Mouse (Mus musculus): ENCODE measurements around the gene Cox20.
A peak's percentile ranks its signal among the peaks of the same experiment; 100 is the strongest.
"Not testable (repeated sequence)": the region's sequence is repeated elsewhere in the genome, so short reads cannot be mapped to it uniquely, and the experiment has no call there.

Gene Cox20

GRCm38 (mm10) chr1:178318389-178319184, at the start of gene Cox20:
Cox20 (plus strand) TSS chr1:178319130.
- DNase-seq: peak; percentile 98

GRCm38 (mm10) chr1:178270635-178271034, 48.3 kb upstream of the Cox20 start:
- DNase-seq: no peak

DNA sequence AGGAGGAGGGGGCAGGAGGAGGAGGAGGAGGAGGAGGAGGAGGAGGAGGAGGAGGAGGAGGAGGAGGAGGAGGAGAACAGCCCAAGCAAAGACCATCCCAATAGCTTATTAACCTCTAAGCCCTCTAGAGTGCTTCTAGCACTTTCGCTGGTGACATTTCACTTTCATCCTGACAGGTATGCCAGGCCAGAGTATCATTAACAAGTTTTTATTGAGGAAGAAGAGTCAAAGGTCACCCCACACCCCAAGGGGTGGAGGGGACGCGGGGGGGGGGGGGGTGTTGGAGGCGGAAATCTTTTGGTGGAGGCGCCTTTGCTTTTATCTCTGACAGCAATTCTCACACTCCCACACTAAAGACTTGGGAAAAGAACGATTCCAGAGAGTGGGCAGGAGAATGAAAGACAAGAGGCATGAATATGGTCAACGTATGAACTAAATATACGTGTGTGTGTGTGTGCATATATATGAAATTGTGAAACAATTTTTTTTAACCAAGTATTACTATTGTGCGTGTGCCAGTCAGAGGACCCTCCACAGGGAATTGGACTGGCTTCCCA, 43.7 kb upstream of the Cox20 start:
- no peak for DNase-seq

DNA sequence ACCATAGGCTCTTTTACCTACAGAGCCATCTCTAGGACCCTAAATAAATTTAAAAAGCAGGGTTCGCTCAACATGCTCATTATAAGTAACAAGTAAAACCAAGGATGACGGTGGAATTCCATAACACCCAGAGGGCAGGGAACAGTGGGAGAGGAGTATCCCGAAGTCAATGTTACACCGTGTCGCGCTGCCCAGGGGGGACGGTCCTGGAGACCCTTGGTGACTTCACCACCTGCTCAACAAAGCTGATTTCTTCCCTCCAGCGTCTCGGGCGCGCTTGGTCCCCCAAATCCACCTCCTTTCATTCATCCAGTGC, 43.2 kb upstream of the Cox20 start:
- no peak for DNase-seq

DNA sequence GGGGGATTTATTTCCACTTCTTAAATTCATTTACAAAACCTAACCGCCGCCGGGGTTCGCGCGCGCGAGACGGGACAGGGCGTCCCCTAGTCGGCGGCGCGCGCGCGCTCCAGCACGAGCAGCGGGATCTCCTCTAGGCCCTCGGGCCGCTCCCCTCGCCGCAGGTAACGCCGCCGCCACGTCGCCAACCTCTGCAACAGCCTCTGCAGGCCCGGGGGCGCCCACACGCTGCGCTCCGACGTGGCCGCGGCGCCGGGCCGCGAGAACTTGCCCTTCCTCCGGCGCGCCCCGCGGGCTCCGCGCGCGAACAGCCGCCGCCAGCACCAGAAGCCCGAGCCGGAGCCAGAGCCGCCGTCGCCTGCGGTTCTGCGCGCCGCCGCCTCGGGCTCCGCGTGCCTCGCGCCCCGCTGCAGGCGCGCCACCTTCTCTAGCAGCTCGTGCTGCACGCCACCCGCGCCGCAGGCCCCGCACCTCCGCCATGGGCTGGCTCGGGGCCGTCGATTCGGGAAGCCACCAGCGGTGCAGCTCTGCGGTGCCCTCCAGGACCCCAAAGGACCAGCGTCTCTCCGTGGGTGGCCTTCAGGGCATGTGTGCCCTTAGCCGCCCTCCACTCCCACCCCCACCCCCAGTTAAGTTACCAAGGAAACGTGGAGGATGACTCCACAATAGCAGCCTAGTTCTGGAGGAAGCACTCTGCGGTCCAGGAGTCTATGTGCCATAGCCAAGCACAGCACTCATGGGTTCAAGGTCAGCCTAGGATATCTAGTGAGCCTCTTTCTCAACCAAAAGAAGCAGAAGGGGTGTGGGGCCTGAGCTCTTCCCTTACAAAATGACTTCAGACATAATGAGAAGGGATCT, 42.6 kb upstream of the Cox20 start:
- DNase-seq: peak; percentile 68

GRCm38 (mm10) chr1:178283314-178283713, 35.6 kb upstream of the Cox20 start:
- DNase-seq: not testable (repeated sequence)

- DNase-seq: no peak
Measured at GRCm38 (mm10) chr1:178283946-178284720, 34.8 kb upstream of the Cox20 start.

- no peak for DNase-seq
Measured at GRCm38 (mm10) chr1:178287601-178288176, 31.2 kb upstream of the Cox20 start.

GRCm38 (mm10) chr1:178291716-178292115, 27.2 kb upstream of the Cox20 start:
- no peak for DNase-seq

DNA sequence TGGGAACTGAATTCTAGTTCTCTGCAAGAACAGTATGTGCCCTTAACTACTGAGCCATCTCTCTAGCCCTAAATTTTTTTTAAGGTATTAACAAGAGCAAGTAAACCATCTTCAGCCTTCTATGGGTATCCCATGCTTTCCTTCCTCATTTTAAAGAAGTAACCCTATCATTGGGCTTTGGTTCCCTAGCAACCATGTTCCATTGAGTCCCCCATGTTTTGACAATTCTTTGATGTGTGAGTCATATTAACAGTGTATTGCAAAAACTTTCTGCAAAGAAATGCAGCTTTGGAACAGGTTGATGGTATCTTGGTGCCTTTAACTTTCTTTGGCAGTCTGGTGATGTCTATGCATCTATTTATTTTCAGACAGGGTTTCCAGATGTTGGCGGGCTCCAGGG, 24.9 kb upstream of the Cox20 start:
- DNase-seq: no peak

DNA sequence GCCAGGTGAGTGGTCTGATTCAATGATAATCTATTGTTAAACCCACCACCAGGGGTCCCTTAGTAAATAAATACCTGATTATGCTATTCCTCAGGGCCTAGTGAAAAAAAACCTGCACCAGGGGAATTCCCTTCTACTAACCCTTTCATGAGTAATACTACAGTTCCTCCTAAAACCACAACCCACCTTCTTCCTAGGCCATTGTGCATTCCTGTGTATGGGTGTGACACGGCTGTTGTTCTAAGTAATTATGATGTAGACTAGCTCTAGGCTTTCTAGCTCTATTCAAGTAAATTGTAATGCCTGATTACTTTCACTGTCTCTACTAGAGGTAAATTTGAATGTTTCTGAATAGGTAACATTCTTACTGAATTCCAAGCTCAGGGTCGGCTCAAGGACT, 17.7 kb upstream of the Cox20 start:
- DNase-seq: not testable (repeated sequence)

DNA sequence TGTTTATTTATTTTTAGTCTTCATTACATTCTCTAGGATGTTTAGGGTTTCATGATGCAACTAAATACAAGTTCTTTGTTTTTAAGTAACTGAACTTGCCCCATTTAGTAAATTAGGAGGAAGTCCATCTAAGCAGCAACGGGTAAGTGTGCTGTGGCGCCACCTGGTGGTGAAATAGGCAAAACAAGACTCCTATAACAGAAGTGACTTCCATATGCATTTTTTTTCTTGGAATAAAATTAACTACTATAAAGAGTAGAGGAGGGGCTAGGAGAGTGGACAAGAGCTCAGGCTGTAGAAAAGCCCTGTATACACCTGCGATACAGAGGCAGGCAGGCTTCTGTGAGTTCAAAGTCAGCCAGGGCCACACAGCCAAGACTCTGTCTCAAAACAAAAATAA, 15.5 kb upstream of the Cox20 start:
- DNase-seq: peak; percentile 82

DNA sequence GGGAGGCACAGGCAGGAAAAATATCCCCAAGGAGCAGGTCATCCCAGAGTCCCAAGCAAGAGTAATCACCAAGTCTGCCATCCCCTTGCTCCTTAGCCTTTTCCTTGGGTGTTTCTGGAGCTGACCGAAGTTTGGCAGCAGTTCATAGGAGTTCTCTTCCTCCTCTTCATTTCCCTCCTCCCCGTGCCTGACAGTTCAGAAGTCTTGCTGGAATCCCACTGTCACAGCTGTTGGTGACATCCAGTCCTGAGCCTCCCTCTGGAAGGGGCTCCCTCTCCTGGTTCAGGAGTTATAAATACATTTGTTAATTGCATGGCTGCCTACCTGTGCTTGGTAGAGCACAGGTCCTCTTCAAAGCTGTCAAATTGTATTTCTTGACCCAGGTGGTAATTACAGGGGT, 9.4 kb upstream of the Cox20 start:
- DNase-seq: no peak

DNA sequence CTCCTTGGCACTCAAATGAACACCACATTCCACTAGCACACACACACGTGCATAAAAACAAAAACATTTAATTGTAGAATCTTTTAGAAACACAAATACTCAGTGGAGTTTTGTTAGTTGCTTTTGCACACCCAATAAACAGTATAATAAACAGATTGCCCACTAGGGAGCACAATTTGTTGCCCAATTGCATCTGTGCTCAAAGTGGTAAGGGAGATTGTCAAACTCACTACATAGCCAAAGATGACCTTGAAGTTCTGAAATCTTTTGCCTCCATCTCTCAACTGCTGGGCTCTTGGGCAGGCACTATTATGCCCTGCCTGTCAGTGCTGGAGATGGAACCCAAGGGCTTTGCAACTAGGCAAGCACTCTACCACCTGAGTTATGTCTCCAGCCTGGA, 8.8 kb upstream of the Cox20 start:
- DNase-seq: no peak

- no peak for DNase-seq
Measured at GRCm38 (mm10) chr1:178313039-178313597, 5.8 kb upstream of the Cox20 start.

DNA sequence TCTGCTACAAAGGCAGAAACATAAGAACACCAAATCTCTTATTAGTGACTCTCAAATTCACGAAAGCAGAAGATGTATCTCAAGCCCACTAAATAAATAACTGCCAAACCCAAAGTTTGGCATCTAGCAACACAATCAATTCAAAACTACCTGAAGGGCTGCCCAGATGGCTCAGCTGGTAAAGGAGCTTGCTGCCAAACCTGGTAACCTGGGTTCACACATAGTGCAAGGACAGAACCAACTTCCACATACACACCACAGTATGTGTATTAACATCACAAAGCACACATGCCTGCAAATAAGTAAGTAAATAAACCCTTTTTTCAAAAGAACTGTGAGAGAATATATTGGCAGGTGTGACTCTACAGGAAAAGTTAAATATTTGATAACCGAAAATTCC, 4.7 kb upstream of the Cox20 start:
- no peak for DNase-seq

GRCm38 (mm10) chr1:178317275-178318001, 1.5 kb upstream of the Cox20 start:
- no peak for DNase-seq

DNA sequence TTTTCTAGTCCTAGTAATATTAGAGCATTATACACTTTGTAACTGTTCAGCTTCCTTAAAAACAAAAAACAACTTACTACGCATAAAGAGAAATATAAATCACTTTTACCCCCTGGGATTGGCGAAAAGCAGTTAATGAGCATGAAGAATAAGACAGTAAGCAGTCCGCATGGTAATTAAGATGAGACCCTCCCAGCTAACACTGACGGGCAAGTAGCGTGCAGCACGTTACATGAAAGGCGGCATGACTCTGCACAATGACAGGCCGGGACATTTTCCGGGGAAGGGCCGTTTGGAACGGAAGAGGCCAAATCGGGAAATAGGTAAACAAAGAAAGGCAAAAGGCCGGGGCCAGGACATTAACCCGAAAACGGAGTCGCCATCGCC, 935 bp upstream of the Cox20 start:
- peak; percentile 92 for DNase-seq

- no peak for DNase-seq
Measured at GRCm38 (mm10) chr1:178319295-178320037, 536 bp downstream of the Cox20 start.

GRCm38 (mm10) chr1:178320038-178320722, 1.2 kb downstream of the Cox20 start:
- peak; percentile 12 for DNase-seq
